ENCODE assay signal across 22 mouse cellular contexts in genomic region chr9:78400570-78400969, GRCm38 (mm10). TPM values are rescaled to one million over a fixed set of nuclear protein-coding genes. Genes with fewer than 3 reads are reported as not detected.
"Had no signal": no experiment of that assay in that cellular context is flagged by ENCODE, and none has a peak within 500 bp of the region (broad histone marks: within the 10 kb centered on the region; RNA-seq: fewer than 3 reads in every experiment).

No protein-coding gene starts in this region.

- DNase-seq: retina, postnatal 1 day; right cerebral cortex, adult 18-20 months; right cerebral cortex, postnatal 14 days; right cerebral cortex, postnatal 25 days; right cerebral cortex, postnatal 4 days; spleen, adult 18-20 months; thymus, adult 18-20 months; thymus, adult 2 months; thymus, postnatal 14 days; thymus, postnatal 25 days; thymus, postnatal 36 days; thymus, postnatal 4 days had no signal

- H3K9me3 ChIP-seq: neural tube, embryonic 13.5 days; neural tube, embryonic 15.5 days; stomach, embryonic 15.5 days had no signal

- H3K4me3 ChIP-seq: neural tube, embryonic 13.5 days; neural tube, embryonic 15.5 days; stomach, embryonic 15.5 days had no signal

- H3K4me2 ChIP-seq: neural tube, embryonic 13.5 days; neural tube, embryonic 15.5 days; stomach, embryonic 15.5 days had no signal

- H3K36me3 ChIP-seq: neural tube, embryonic 13.5 days; neural tube, embryonic 15.5 days; stomach, embryonic 15.5 days had no signal

- H3K27ac ChIP-seq: neural tube, embryonic 13.5 days; neural tube, embryonic 15.5 days; stomach, embryonic 15.5 days; stomach, postnatal 0 days had no signal

- H3K9ac ChIP-seq: neural tube, embryonic 13.5 days; neural tube, embryonic 15.5 days; stomach, embryonic 15.5 days had no signal

RNA-seq across cellular contexts. Expression of gene Ddx43, which starts 5.0 kb away (rescaled TPM):
- polyA plus RNA-seq: small intestine, adult 2 months had no signal

RNA-seq across cellular contexts. Expression of gene Ooep, which starts 22.0 kb away (rescaled TPM):
- total RNA-seq: neutrophil, adult 5-6 weeks had no signal
- polyA plus RNA-seq: small intestine, adult 2 months; spleen, adult 2 months; testis, adult 2 months had no signal

RNA-seq across cellular contexts. Expression of gene Dppa5a, which starts 32.6 kb away (rescaled TPM):
- total RNA-seq: neutrophil, adult 5-6 weeks had no signal
- polyA plus RNA-seq: small intestine, adult 2 months; spleen, adult 2 months; stomach, embryonic 14.5 days; stomach, embryonic 15.5 days had no signal

RNA-seq across cellular contexts. Expression of gene Gsta2, which starts 45.0 kb away (rescaled TPM):
- total RNA-seq: neutrophil, adult 5-6 weeks had no signal
- polyA plus RNA-seq: neural tube, embryonic 13.5 days; neural tube, embryonic 14.5 days; neural tube, embryonic 15.5 days; small intestine, adult 2 months had no signal
